Mouse (Mus musculus) myocyte (in vitro differentiated cells): ENCODE data around the gene Lypla2.

Experiments used
- CEBPB ChIP-seq: IDR thresholded peaks from 2 replicates; pipeline ENCODE4 v1.6.1; 2011; ENCODE audit warnings: mild to moderate bottlenecking, moderate library complexity; ENCODE audit not compliant: poor library complexity, insufficient read depth, severe bottlenecking
- E2F4 ChIP-seq: IDR thresholded peaks from one replicate; pipeline ENCODE4 v1.6.1; 2011; ENCODE audit warnings: mild to moderate bottlenecking, control low read depth, moderate library complexity; ENCODE audit not compliant: insufficient read depth
- MAX ChIP-seq: IDR thresholded peaks from one replicate; pipeline ENCODE4 v1.6.1; 2011; ENCODE audit warnings: low read depth, mild to moderate bottlenecking, control low read depth
- MYOD1 ChIP-seq, 3 experiments: IDR thresholded peaks; one replicate each; pipeline ENCODE4 v1.6.1; 2011; ENCODE audit warnings: control low read depth in 2 of 3, low read depth in 2 of 3, mild to moderate bottlenecking in 2 of 3, moderate library complexity in 1 of 3; ENCODE audit not compliant: insufficient read length in 2 of 3, control insufficient read depth in 1 of 3
- POLR2A ChIP-seq: IDR thresholded peaks from one replicate; pipeline ENCODE4 v1.6.1; 2011; ENCODE audit warnings: low read depth, mild to moderate bottlenecking, control low read depth, moderate library complexity; ENCODE audit not compliant: insufficient read length
- POLR2AphosphoS2 ChIP-seq: IDR thresholded peaks from one replicate; pipeline ENCODE4 v1.6.1; 2011; ENCODE audit warnings: low read depth, control low read depth; ENCODE audit not compliant: insufficient read length
- TCF12 ChIP-seq: IDR thresholded peaks from one replicate; pipeline ENCODE4 v1.6.1; 2011; ENCODE audit warnings: mild to moderate bottlenecking, control low read depth; ENCODE audit not compliant: poor library complexity, insufficient read depth, severe bottlenecking
- USF1 ChIP-seq: IDR thresholded peaks from one replicate; pipeline ENCODE4 v1.6.1; 2011; ENCODE audit warnings: low read depth, mild to moderate bottlenecking, control low read depth, moderate library complexity

GRCm38 (mm10) chr4:135949911-135950310 is 22.5 kb downstream of the Lypla2 start:
- TF ChIP-seq TCF12 (no peak), POLR2A (no peak), USF1 (no peak), CEBPB (no peak), POLR2AphosphoS2 (no peak), MYOD1 (IDR thresholded peaks at IDR 0.05; ENCODE audit: control insufficient read depth in 1 of 3, insufficient read length in 2 of 3, low read depth in 2 of 3) (no peak), MAX (no peak), E2F4 (no peak)
